Mouse (Mus musculus) stomach, postnatal 0 days (tissue): ENCODE results near the gene Lactb.

Experiments used
- CTCF ChIP-seq: IDR thresholded peaks from 2 replicates; pipeline ENCODE4 v1.5.1; 2016; ENCODE audit warnings: antibody characterized with exemption, low read depth, mild to moderate bottlenecking, moderate library complexity
- EP300 ChIP-seq: optimal IDR thresholded peaks from 2 replicates; pipeline ENCODE3; 2016; ENCODE audit warnings: antibody characterized with exemption

GRCm38 (mm10) chr9:66988198-66988887 is 13.1 kb upstream of the Lactb start:
- no peak for TF ChIP-seq CTCF
- no peak for TF ChIP-seq EP300
